Mouse (Mus musculus) gastrocnemius, postnatal 4 days (tissue): ENCODE measurements around the gene Tmem43. TPM values are rescaled to one million over a fixed set of nuclear protein-coding genes. Genes with fewer than 3 reads are reported as not detected.
"Not testable (repeated sequence)": the region's sequence is repeated elsewhere in the genome, so short reads cannot be mapped to it uniquely, and the experiment has no call there.

ENCODE experiments used
- DNase-seq, 2 experiments: peaks; one replicate each; pipeline ENCODE4 v3.0.0; 2021 to 2022; ENCODE audit warnings: low spot score in 2 of 2, mixed read lengths in 2 of 2
- long read RNA-seq, 2 experiments: library from polyadenylated mRNA; stranded (forward); transcript quantifications; one replicate each; pipeline ENCODE4 v2.0.0; 2021
- total RNA-seq, 2 experiments: library from RNA; stranded (reverse); gene quantifications; 2 replicates each; pipeline ENCODE4 v1.2.3; 2021

The Tmem43 gene
- total RNA-seq = 10 to 100 TPM; 39.1 to 44.9 TPM
- long read RNA-seq, experiment 1, transcript Tmem43-201 (12 exons, 2,903 nt) = major isoform, 36 of 46 reads
- long read RNA-seq, experiment 1, partial matches to known transcripts = 9 of 46 reads
- long read RNA-seq, experiment 1, other reads (novel, unspliced or antisense) = 1 of 46 reads
- long read RNA-seq, experiment 2, transcript Tmem43-201 (12 exons, 2,903 nt) = major isoform, 56 of 65 reads
- long read RNA-seq, experiment 2, partial matches to known transcripts = 8 of 65 reads
- long read RNA-seq, experiment 2, other reads (novel, unspliced or antisense) = 1 of 65 reads

DNA sequence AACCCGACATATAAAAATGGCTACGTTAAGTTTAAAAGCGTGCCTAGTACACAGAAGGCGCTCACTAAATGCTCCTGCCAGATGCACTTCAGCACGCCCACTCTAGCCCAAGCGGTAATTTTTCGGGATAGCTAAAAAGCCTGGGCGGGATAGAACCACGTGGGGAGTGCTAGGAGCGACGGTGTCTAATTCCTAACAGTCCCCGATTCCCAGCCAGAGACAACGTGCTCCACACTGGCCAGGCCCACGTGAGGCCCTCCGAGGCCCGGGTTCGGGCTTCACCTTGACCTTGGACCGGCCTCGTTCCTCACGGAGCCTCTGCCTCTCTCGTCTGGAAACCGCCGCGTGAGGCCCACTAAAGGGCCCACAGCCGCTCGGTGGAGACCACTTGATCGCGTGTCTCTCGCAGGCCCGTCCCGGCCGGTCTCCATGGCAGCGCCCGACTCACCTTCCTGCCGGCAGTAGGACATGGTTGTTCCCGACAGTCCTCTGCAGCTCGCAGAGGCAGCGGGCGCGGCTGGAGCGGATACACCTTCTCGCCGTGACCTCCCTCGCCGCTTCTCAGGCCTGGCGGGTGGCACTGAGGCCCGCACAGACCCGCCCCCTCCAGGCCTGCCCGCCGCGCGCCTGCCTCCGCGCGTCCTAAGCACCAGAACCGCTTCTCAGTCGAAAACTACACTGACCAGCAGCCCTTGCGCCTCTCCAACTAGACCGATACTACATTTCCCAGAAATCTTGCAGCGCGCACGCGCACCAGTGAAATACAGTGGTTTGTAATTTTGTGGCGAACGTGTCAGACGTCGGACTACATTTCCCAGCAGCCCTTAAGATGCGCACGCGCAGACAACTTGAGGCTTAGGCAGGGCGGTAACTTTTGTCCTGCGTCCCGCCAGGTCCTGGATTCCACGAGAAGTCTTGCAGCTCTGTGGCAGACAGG is at the start of gene Tmem43, which contains the start of gene Chchd4:
TSS of gene Tmem43 (plus strand) at position 836 of the 937 bp plus-strand sequence.
TSS of gene Chchd4 (minus strand) at position 679 of the 937 bp plus-strand sequence.
- peak; percentile 92 to 98 for DNase-seq

- no peak for DNase-seq
These were observed 49.4 kb upstream of the Tmem43 start for GRCm38 (mm10) chr6:91424151-91424550.

GRCm38 (mm10) chr6:91440474-91441144 is 32.9 kb upstream of the Tmem43 start:
- peak; percentile 86 to 96 for DNase-seq

GRCm38 (mm10) chr6:91441145-91441662 is 32.3 kb upstream of the Tmem43 start:
- no peak for DNase-seq

DNA sequence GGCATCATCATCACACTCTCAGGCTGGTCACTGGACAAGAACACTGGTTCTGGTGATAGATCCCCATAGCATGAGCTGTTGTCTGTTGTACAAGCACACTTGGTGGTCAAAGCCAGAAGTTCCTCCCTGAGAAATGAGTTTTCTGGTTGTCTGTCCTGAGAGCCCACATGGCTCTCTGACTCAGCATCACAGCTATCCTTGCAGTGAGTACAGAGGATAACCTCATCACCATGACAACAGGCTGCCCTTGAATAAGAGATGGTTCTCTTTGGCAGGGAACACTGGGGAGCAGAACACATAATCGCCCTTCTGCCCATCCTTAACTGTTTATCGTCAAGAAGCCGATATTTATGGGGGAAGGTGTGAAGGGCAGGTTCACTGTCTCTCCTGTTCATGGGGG is 28.2 kb upstream of the Tmem43 start:
- DNase-seq = no peak

GRCm38 (mm10) chr6:91449472-91450225 is 23.9 kb upstream of the Tmem43 start:
- no peak for DNase-seq

GRCm38 (mm10) chr6:91452056-91452455 is 21.4 kb upstream of the Tmem43 start:
- DNase-seq = no peak

- DNase-seq = no peak
These were observed 19.0 kb upstream of the Tmem43 start for GRCm38 (mm10) chr6:91454546-91454945.

GRCm38 (mm10) chr6:91459471-91459870 is 14.0 kb upstream of the Tmem43 start:
- no peak for DNase-seq

DNA sequence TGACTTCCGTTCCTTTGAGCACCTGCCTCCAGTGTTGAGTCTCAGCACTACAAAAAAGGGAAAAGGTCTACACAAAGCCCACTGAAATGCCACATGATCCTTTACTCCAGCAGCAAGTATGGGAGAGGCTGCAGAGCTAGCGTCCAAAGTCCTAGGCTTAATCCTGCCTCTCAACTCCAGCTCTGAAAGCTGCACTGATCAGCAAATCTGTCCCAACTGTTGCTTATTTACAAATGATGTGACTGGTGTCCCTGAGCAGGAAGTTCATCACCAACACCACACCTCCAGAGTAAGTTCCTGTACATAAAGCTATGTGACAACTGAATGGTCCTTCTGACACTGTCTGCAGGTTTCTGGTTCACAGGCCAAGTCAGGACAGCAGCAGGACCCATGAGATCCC is 7.7 kb upstream of the Tmem43 start:
- DNase-seq = no peak

DNA sequence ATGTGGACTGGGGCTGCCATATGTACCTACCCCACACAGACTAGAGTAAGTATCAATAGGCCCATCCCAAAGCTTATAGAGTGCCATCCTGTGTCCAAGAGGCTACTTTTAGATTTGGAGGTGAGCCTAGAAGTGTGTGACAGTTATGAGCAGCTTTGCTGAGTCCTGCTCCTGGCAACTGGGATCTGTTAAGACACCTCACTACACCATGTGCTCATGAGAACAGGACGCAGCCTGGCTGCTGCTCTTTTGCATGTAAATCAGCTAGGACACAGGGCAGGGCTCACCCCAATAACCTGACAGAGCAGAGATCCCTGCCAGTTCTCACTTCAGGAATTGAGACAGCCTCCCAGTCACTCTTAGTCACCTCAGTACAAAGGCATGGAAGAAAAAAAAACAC is 6.4 kb upstream of the Tmem43 start:
- no peak for DNase-seq

DNA sequence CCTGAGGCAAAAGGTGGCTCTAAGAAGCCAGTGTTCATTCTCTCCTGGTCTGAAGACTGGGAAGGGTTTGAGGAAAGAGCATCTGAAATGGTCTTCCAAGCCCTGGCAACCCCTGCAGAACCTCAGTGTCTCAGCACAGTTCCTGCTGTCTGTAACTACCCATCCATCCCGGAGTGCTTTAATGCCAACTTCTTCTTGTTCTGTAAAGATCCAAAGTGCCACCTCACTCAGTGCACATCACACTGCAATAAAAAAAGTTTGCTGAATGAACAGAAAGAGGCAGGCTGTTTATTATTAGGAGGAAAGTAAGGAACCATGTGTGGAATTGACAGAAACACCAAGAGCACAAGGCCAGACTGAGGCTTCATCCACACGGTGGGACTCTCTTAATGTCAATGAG is 2.8 kb upstream of the Tmem43 start:
- DNase-seq = no peak

GRCm38 (mm10) chr6:91471427-91471826 is 2.1 kb upstream of the Tmem43 start:
- DNase-seq = not testable (repeated sequence)

GRCm38 (mm10) chr6:91472319-91472718 is 1.2 kb upstream of the Tmem43 start:
- DNase-seq = no peak

DNA sequence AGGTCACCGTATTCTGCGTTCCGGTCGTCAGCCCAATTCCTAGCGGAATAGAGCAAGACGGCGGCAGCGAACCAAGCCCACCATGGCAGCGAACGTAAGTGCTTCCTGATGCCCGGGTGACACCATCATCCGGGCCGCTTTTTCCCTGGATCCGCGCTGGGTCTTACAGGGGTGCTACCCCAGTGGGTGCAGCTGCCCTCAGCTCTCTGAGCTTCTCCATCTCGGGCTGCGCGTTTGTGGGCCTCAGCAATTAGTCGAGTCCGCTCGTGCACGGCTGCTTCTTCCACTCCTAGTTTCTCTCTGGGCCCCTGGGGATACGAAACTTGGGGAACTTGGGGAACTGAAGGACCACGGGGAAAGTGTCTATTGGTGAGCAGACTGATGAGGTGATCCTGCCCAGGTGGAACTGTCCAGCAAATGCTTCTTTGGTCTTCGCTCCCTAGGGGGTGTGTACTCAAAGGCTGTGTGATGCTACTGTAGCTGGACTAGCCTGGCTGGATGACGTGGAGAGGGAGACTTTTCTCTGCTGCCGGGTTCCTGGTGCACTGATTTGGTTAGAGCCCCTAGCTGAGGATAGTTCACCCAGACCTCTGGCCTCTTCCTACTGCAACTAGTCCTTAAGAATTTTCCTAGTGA is 420 bp downstream of the Tmem43 start:
- DNase-seq = no peak

GRCm38 (mm10) chr6:91474441-91475190 is 1.1 kb downstream of the Tmem43 start:
- no peak for DNase-seq

DNA sequence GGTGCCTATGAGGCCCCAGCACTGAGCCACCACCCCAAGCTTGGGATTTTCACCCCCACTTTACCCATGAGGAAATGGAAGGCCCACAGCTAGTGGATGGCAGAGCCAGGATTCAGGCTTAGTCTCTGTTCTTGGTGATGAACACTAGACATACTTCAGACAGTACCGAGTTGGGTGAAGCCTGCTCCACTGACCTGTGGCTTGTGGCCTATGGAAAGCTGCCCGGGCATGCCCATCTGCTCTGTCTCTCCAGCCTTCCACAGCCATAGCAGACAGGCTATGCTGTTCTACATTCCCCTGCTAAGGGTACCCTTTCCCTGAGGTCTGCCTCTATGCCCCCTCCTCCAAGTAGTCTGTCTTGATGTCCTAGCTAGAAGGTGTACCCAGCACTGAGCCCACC is 3.0 kb downstream of the Tmem43 start:
- no peak for DNase-seq

- no peak for DNase-seq
These were observed 9.9 kb downstream of the Tmem43 start for GRCm38 (mm10) chr6:91483371-91483770.

DNA sequence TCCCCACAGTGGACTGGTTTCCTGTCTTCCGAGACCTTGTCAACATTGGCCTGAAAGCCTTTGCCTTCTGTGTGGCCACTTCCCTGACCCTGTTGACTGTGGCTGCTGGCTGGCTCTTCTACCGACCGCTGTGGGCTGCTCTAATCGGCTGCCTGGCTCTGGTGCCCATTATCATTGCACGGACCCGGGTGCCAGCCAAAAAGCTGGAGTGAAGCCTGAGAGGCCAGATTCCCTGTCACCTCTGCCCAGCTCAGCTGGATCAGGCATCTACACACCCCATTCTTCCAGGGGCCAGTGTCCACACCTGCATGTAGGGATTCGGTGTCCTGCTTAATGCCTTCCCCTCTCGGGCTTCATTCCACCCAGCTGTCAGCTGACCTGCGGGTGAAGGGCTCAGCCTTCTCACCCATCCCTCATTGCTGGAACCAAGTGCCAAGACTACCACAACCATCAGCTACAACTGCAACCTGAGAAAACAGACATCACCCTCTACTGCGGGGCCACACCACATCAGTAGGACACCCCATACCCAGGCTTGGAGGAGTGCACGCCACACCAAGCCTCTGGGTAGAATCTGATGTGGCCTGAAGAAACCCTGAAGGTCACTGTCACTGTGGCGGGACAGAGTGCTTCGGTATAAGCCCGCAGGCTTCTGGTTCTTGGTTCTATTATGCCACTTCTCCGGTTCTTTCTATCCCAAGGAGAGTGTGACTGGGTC is 13.4 kb downstream of the Tmem43 start:
- DNase-seq = no peak
